Mouse (Mus musculus) thymus, postnatal 25 days (tissue): ENCODE measurements at regions not wholly inside any gene's neighbourhood (a gene's known extent, or its start where the extent isn't known, plus 50 kb on each side); places are given as distances from the start of the nearest gene placed in this dataset.
"Not testable (repeated sequence)": the region's sequence is repeated elsewhere in the genome, so short reads cannot be mapped to it uniquely, and the experiment has no call there.

Source experiments
- DNase-seq: peaks from one replicate; pipeline ENCODE4 v3.0.0; 2022

DNA sequence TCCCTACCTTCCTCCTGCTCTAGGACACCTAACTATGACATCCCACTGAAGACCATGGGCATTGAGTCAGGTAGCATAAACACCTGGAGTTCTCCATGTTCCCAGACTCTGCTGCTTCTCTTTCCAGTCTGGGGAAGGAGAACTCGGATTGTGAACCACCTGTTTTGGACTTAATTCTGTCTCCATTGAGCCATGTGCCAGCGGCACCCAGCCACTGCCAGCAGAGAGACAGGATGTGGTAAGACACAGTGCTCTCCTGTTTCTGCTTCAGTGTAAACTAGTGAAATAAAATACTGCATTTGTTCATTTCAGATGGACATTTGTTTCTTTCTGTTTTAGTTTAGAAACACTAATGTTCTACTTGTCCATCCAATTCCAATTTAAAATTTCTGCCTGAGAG, 168.1 kb upstream of the Arhgap18 start:
- DNase-seq: no peak

DNA sequence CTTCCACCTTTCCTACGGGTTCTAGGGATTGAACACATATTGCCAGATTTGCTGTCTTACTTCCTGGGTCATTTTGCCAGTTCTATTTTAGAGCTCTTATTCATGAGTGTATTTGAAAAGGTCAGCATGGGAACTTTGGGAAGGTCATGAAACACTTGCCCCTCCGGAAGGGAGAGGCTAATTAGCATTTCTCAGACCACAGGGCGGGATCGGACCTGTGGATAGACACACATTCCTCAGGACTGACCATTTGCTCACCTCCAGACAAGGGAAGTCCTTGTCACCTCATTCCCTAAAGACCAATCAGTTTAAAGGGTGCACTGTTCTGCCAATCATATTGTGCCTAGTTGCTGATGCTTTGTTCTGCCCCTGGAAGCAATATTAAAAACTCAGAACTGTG, 146.1 kb upstream of the Arhgap18 start:
- not testable (repeated sequence) for DNase-seq

DNA sequence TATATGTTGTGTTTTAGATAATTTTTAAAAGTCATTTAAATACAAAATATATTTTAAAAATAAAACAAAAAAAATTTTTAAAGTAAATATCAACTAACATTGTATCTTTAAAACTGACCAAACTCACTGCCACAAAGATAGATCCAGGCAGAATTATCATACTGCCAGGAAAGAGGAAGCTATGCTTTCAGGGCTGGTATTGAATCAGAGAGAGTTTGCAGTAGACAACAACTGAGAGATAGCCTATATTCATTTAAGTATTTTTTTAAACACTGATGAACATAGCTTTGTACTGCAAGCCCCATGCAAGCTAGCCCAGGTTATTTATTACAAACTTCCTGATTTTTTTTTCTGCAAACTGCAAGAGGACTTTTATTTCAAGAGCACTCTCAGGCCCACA, 142.0 kb upstream of the Arhgap18 start:
- no peak for DNase-seq

DNA sequence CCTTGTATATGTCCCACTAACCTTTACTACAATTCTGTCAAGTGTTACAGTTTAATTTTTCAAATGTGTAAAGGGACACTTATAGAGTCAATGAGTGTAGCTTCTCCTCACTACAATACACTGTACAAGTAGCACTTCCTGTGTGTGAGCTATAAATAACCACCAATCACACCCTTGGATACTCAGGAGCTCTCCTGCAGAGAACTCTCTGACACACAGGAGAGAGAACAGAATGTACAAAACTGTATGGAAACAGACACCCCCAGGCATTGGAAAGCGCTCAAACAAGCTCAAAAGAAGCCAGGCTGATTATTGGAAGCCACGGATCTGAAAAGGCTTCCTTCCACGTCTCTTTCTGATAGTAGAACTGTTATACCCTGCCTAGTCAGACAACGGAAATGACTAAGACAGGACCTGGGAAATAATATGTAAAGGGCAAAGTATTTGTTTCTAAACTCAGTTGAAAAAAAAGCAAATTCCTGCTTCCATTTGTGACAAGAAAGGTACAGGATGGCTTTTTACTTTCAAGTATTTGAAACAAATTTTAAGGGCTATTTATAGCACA, 122.9 kb upstream of the Arhgap18 start:
- DNase-seq: no peak

DNA sequence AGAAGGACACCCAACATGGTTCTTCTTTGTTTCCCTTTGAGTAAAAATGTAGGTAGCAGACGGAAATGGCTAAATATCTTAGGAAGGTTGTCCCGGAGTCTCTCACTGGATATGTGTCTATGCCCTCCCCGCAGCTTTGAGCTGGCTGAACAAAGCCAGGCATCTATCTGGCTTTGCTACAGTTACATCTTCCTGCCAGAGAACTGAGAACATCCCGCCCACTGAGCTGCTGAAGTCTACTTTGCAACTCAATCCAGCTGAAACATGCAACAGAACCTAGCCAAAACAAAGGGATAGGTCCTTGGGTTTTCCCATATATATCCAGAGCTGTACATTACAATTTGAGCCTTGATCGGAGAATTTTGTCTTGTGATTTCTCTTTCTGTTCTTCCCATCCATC, 121.0 kb upstream of the Arhgap18 start:
- DNase-seq: no peak

DNA sequence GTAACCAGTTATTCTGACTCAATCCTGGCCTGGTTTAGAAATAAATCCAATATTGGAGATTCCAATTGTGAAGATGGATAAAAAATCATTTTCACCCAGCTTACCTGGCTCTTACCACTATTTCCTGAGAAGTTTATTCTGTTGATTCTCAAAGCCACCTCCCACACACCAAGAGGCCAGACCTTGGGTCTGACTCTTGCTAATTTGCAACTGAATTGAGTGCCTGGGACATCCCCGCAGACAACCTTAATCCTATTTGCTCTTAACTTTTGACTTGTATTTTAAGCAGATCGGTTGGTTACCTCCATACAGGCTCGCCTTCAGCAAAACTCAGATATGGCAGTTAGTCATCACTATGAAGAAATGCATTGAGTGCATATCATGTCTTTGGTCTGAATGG, 115.8 kb upstream of the Arhgap18 start:
- no peak for DNase-seq

DNA sequence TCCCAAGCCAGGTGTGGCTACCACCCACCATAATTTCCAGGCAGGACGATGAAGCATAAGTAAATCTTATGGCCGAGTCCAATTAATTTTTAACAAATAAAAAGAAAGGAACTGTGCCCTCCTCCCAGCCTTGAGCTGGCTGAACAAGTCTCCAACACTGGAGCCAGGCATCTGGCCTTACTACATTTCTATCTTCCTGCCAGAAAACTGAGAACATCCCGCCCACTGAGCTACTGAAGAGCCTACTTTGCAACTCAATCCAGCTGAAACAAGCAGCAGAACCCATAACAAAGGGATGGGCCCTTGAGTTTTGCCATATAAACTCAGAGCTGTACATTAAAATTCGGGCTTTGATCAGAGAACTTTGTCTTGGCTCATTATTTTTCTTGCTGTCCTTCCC, 115.2 kb upstream of the Arhgap18 start:
- no peak for DNase-seq

DNA sequence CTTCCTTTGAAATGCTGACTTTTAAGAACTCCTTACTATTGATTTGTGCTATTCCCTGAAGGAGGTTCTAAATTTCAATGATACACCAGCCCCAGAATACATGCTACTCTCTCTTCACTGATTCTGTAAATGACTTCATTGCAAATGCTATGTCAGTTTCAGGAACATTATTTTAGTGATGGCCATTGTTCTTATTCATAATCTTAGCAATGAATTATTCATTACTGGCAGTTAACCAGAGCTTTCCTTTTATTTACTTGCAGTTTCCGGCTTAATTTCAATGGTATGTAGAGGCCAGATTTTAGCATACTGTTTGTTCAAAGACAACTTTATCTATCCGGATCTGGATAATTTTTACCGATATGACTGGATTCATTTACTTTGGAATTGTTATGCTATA, 114.1 kb upstream of the Arhgap18 start:
- DNase-seq: no peak

DNA sequence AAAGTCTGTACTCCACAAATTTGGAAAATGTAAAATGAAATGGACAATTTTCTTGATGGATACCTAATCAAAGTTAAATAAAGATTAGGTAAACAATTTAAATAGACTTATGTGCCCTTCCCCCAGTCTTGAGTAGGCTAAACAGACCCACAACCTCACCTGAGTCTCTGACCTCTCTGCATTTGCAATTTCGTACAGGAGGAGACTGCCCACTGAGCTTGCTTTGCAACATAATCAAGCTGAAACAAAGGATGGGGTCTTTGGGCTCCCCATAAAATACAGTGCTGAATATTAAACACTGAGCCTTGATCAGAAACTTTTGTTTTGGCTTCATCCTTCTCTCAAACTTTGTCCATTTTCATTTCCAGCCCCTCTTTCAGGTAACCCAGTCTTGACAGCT, 100.1 kb upstream of the Arhgap18 start:
- DNase-seq: no peak

DNA sequence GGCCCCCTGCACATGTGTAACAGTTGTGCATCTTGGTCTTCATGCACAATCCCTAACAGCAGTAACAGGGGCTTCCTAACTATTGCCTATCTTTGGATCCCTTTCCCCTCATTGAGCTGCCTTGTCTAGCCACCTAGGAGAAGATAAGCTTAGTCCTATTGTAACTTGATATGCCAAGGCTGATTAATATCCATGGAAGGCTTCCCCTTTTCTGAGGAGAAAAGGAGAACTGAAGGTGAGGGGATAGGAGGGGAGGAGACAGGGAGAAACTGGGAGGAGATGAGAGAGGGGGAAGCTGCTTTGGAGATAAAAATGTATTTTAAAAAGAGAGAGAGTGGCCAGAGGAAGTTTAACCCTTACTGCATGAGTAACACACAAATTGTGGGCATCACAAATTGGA, 89.0 kb upstream of the Arhgap18 start:
- no peak for DNase-seq

DNA sequence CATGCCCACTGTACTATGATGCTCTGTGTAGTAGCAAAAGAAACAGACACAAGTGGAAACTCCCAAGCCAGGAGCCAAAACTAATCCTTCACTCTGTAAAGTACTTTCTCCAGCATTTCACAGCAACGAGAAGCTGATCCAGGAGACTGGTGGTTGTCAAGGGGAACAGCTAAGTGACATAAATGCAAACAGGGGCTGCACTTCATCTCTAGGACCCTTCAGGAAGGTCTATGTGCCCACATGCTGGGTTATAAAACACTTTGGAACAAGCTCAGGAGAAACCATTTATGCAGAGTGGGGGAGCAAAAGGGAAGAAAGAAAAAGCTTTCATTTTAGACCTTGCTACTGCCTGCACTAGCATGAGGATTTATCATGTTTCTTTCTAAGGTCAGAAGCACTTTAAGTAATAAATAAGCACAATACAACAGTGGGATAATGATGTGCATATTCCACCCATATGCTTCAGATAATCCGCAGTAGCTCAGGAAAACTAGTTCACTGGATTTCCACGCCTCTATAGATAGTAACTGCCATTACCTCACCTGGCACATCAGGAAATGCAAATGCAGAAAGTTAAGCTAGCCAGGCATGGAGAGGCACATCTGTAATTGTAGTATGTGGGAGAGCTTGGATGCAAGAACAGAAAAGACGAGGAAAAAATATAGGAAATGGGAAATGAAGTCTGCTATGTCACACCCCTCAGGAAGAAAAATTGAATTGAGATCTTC, 73.6 kb upstream of the Arhgap18 start:
- no peak for DNase-seq

DNA sequence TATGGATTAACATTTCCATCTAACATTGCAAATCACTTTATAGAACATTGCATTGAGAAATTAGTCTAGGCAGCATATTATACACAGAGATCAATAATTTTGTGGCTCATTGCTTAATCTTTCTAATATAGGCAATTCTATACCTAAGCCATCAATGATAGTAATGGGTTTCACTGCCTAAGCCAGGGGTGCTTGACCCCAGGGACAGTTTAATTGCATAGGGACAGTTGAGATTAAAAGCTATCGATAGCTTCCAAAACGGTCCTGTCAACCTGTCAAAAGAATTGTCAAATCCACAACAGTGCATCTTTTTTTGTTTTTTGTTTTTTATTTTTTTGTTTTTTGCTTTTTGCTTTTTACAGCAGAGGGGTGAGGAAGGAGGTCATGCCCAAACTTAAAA, 58.5 kb upstream of the Arhgap18 start:
- no peak for DNase-seq

DNA sequence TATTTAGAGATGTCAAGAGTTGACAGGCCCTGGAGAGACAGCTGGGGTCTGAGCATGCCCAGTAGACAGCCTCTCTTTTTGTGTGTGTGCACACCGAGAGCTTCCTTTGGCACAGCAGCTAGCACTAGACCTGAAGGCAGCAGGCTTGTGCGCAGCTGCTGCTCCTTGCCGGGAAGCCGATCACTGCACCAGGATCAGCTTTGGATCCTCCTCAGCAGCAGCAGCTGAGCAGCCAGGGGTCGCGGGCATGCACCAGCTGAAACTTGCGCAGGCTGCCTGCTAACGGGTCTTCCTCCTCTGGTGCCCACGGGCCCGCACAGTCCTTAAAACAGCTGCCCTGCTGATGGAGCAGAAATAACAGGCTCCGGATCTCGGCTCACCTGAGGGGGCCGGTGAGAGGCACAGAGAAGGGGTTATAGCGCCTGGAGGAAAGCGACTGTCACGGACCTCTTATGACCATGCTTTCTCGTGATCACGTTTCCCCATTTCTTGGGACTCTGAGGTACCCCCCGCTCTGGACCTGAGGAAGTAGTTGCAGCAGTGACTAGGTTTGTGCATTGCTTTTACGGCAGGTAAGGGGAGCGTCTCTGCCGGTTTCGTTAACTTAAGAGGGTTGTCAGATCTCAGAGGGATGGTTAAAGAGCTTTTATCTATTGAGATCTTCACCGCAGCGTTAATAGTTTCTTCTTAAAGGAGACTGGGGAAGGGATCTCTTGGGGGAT, 57.8 kb upstream of the Arhgap18 start:
- DNase-seq: peak; percentile 39
